Mouse (Mus musculus): ENCODE results near the gene Fry.

GRCm38 (mm10) chr5:150216066-150216465 is 97.6 kb downstream of the Fry start:
- TF ChIP-seq CTCF (IDR thresholded peaks at IDR 0.05; ENCODE audit: extremely low read depth, insufficient read length, insufficient replicate concordance, low read depth, low read length) (no peak), POLR2A (IDR thresholded peaks at IDR 0.05; ENCODE audit: low read depth, low read length) (no peak)
